Mouse (Mus musculus): ENCODE data around the gene Adamtsl4. TPM values are rescaled to one million over a fixed set of nuclear protein-coding genes. Genes with fewer than 3 reads are reported as not detected.
"Not testable (repeated sequence)": the region's sequence is repeated elsewhere in the genome, so short reads cannot be mapped to it uniquely, and the experiment has no call there.

Gene Adamtsl4
- polyA plus RNA-seq, 1 experiment from 2014 or later = 6.3 TPM

GRCm38 (mm10) chr3:95672861-95673706 is 14.6 kb downstream of the Adamtsl4 start:
- Histone ChIP-seq H3K9me3 (replicated peaks) (no peaks in the 10 kb centered on the region), H3K36me3 (peaks cover 18% of the 10 kb centered on the region), H3K4me1 (peaks cover 67% of the 10 kb centered on the region), H3K9ac (no peak overlapping the region), H3K27me3 (no peaks in the 10 kb centered on the region), H3K4me2 (peak overlapping the region; percentile 40), H3K4me3 (replicated peaks) (no peak overlapping the region), H3K27ac (peak overlapping the region; percentile 97)
- no peak for ATAC-seq (replicated peaks; ENCODE audit: low FRiP score)
- 35% methylated on average over 10 of the region's 10 CpGs for WGBS

- H3K4me3 ChIP-seq (replicated peaks) = no peak overlapping the region
- ATAC-seq (replicated peaks; ENCODE audit: low FRiP score) = no peak
- H3K4me1 ChIP-seq = peaks cover 69% of the 10 kb centered on the region
- H3K9me3 ChIP-seq (replicated peaks) = no peaks in the 10 kb centered on the region
- WGBS = 24% methylated on average over 3 of the region's 3 CpGs
- H3K4me2 ChIP-seq = no peak overlapping the region
- no peaks in the 10 kb centered on the region for H3K27me3 ChIP-seq
- H3K27ac ChIP-seq = peak overlapping the region; percentile 97
- H3K9ac ChIP-seq = no peak overlapping the region
- H3K36me3 ChIP-seq = peaks cover 18% of the 10 kb centered on the region
These were observed 15.3 kb downstream of the Adamtsl4 start for GRCm38 (mm10) chr3:95672461-95672860.

GRCm38 (mm10) chr3:95671201-95671600 is 16.5 kb downstream of the Adamtsl4 start:
- no peak for ATAC-seq (replicated peaks; ENCODE audit: low FRiP score)
- no peak overlapping the region for H3K27ac ChIP-seq
- 78% methylated on average over 5 of the region's 5 CpGs for WGBS
- no peak overlapping the region for H3K4me3 ChIP-seq (replicated peaks)
- no peak overlapping the region for H3K9ac ChIP-seq
- H3K36me3 ChIP-seq = peaks cover 14% of the 10 kb centered on the region
- H3K9me3 ChIP-seq (replicated peaks) = no peaks in the 10 kb centered on the region
- H3K4me2 ChIP-seq = no peak overlapping the region
- H3K27me3 ChIP-seq = no peaks in the 10 kb centered on the region
- peaks cover 73% of the 10 kb centered on the region for H3K4me1 ChIP-seq

DNA sequence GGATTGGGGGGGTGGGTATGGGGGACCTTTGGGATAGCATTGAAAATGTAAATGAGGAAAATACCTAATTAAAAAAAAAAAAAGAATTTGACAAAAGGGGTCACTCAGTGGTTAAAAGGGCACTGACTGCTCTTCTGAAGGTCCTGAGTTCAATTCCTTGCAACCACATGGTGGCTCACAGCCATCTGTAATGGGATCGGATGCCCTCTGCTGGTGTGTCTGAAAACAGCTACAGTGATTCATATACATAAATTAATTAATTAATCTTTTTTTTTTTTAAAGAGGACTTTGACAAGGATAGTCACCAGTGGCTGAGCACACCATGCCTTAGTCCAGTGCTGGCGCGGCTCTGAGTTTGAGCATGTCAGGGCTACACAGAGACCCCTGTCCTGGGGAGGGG is 17.3 kb downstream of the Adamtsl4 start:
- Histone ChIP-seq H3K36me3 (peaks cover 14% of the 10 kb centered on the region), H3K4me1 (peaks cover 73% of the 10 kb centered on the region)
- H3K9me3 ChIP-seq (replicated peaks); ATAC-seq (replicated peaks; ENCODE audit: low FRiP score); H3K27me3 ChIP-seq; H3K9ac ChIP-seq; H3K27ac ChIP-seq; H3K4me2 ChIP-seq; H3K4me3 ChIP-seq (replicated peaks): not testable (repeated sequence)
- WGBS = 94% methylated on average over 3 of the region's 3 CpGs

GRCm38 (mm10) chr3:95669309-95669665 is 18.4 kb downstream of the Adamtsl4 start:
- H3K27ac ChIP-seq = peak overlapping the region; percentile 90; the same call in 1 of the 2 replicates
- no peak for ATAC-seq (replicated peaks; ENCODE audit: low FRiP score)
- no peak overlapping the region for H3K4me3 ChIP-seq (replicated peaks)
- 82% methylated on average over 3 of the region's 3 CpGs for WGBS
- peaks cover 25% of the 10 kb centered on the region for H3K36me3 ChIP-seq
- no peak overlapping the region for H3K4me2 ChIP-seq
- H3K9me3 ChIP-seq (replicated peaks) = no peaks in the 10 kb centered on the region
- H3K9ac ChIP-seq = no peak overlapping the region
- H3K27me3 ChIP-seq = no peaks in the 10 kb centered on the region
- peaks cover 73% of the 10 kb centered on the region for H3K4me1 ChIP-seq

DNA sequence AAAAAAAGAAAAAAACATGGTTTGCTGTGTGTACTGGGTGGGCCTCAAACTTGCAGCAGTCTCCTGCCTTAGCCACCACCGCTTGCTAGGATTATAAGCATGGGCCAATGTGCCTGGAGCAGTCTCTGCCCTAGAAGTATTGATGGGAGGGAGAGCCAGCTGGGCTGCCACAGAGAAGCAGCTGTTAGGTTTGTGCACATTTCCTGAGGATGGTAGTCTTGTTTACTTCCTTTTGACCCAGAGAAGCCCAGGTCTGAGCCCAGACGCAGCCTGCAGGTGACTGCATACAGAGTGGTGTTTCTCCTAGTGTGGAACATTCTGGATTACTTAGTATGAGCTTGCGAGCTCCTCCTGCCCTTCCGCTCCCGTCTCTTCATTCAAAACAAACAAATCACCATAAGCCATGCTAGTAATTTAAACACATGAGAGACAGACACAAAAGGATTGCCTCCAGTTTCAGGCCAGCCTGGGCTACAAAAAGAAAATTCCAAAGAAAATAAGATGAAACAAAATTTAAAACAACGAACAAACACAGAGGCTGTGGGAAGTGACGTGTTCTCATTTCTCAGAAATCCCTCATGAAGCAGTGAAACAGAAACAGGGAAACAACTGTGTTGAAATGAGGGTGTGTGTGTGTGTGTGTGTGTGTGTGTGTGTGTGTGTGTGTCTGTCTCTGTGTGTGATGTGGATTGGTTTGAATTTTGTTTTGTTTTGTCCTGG is 19.0 kb downstream of the Adamtsl4 start:
- no peaks in the 10 kb centered on the region for H3K27me3 ChIP-seq
- no peak overlapping the region for H3K4me3 ChIP-seq (replicated peaks)
- H3K4me1 ChIP-seq = peaks cover 73% of the 10 kb centered on the region
- no peak for ATAC-seq (replicated peaks; ENCODE audit: low FRiP score)
- peaks cover 30% of the 10 kb centered on the region for H3K36me3 ChIP-seq
- 84% methylated on average over 7 of the region's 7 CpGs for WGBS
- no peaks in the 10 kb centered on the region for H3K9me3 ChIP-seq (replicated peaks)
- H3K9ac ChIP-seq = no peak overlapping the region
- H3K27ac ChIP-seq = peak overlapping the region; percentile 90
- 0 out of 2 replicates have a peak overlapping the region, but pooled peaks have one; percentile 27 for H3K4me2 ChIP-seq

- no peak overlapping the region for H3K4me3 ChIP-seq (replicated peaks)
- H3K9me3 ChIP-seq (replicated peaks) = no peaks in the 10 kb centered on the region
- peak overlapping the region; percentile 90 for H3K27ac ChIP-seq
- H3K27me3 ChIP-seq = no peaks in the 10 kb centered on the region
- WGBS = 24% methylated on average over 7 of the region's 7 CpGs
- H3K4me1 ChIP-seq = peaks cover 73% of the 10 kb centered on the region
- H3K4me2 ChIP-seq = peak overlapping the region; percentile 27
- H3K9ac ChIP-seq = peak overlapping the region; percentile 32; the same call in 1 of the 2 replicates
- ATAC-seq (replicated peaks; ENCODE audit: low FRiP score) = 0 out of 2 replicates have a peak, but pooled peaks have one; percentile 38
- peaks cover 37% of the 10 kb centered on the region for H3K36me3 ChIP-seq
These were observed 19.7 kb downstream of the Adamtsl4 start for GRCm38 (mm10) chr3:95668026-95668425.

GRCm38 (mm10) chr3:95667521-95667920 is 20.2 kb downstream of the Adamtsl4 start:
- WGBS = 48% methylated on average over 4 of the region's 4 CpGs
- Histone ChIP-seq H3K4me1 (peaks cover 73% of the 10 kb centered on the region), H3K9me3 (replicated peaks) (no peaks in the 10 kb centered on the region), H3K4me2 (peak overlapping the region; percentile 27), H3K27ac (peak overlapping the region; percentile 90), H3K27me3 (no peaks in the 10 kb centered on the region), H3K36me3 (peaks cover 42% of the 10 kb centered on the region), H3K9ac (peak overlapping the region; percentile 32; the same call in 1 of the 2 replicates), H3K4me3 (replicated peaks) (no peak overlapping the region)
- no peak for ATAC-seq (replicated peaks; ENCODE audit: low FRiP score)

DNA sequence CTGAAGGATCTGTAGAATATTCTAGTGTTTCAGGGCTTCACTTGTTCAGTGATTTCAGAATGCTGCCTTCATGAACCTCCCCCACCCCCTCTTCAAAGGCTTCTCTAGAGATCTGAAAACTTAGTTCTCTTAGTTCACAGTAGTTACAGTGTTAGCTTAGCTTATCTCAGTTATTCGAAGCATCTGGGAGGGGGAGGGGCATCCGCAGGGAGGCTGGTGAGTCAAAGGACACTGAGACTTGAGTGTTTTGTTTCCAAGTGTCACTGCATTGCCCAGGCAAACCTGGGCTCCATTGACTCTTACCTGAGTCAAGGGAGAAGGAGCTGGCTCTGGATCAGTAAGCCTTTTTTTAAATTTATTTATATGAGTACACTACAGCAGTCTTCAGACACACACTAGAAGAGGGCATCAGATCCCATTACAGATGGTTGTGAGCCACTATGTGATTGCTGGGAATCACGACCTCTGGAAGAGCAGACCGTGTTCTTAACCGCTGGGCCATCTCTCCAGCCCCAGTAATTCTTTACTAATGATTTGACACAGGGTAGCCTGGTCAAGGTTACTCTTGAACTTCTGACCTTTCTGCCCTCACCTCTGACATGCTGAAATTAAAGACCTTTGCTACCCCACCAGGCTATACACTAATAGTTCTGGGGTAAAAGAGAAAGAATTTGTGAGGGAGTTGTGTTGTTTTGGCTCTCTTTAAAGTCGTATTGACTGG is 21.4 kb downstream of the Adamtsl4 start:
- WGBS = 42% methylated on average over 6 of the region's 6 CpGs
- Histone ChIP-seq H3K9ac (no peak overlapping the region), H3K27ac (peak overlapping the region; percentile 90), H3K27me3 (no peaks in the 10 kb centered on the region), H3K36me3 (peaks cover 53% of the 10 kb centered on the region), H3K4me1 (peaks cover 73% of the 10 kb centered on the region), H3K4me2 (no peak overlapping the region), H3K4me3 (replicated peaks) (no peak overlapping the region), H3K9me3 (replicated peaks) (no peaks in the 10 kb centered on the region)
- 0 out of 2 replicates have a peak, but pooled peaks have one; percentile 41 for ATAC-seq (replicated peaks; ENCODE audit: low FRiP score)

- no peak for ATAC-seq (replicated peaks; ENCODE audit: low FRiP score)
These were observed 22.8 kb downstream of the Adamtsl4 start for GRCm38 (mm10) chr3:95664940-95665352.

GRCm38 (mm10) chr3:95663969-95664608 is 23.6 kb downstream of the Adamtsl4 start:
- H3K27me3 ChIP-seq = no peaks in the 10 kb centered on the region
- WGBS = 91% methylated on average over 3 of the region's 3 CpGs
- no peak overlapping the region for H3K4me3 ChIP-seq (replicated peaks)
- H3K36me3 ChIP-seq = peaks cover 56% of the 10 kb centered on the region
- no peak overlapping the region for H3K4me2 ChIP-seq
- peaks cover 85% of the 10 kb centered on the region for H3K4me1 ChIP-seq
- 0 out of 2 replicates have a peak overlapping the region, but pooled peaks have one; percentile 90 for H3K27ac ChIP-seq
- no peak overlapping the region for H3K9ac ChIP-seq
- H3K9me3 ChIP-seq (replicated peaks) = no peaks in the 10 kb centered on the region
- ATAC-seq (replicated peaks; ENCODE audit: low FRiP score) = no peak

More at GRCm38 (mm10) chr3:95664940-95665352, 22.8 kb downstream of the Adamtsl4 start:
- H3K27me3 ChIP-seq = no peaks in the 10 kb centered on the region
- no peak overlapping the region for H3K9ac ChIP-seq
- H3K4me3 ChIP-seq (replicated peaks) = no peak overlapping the region
- H3K9me3 ChIP-seq (replicated peaks) = no peaks in the 10 kb centered on the region
- peak overlapping the region; percentile 90 for H3K27ac ChIP-seq
- H3K4me2 ChIP-seq = no peak overlapping the region
- WGBS = 90% methylated on average over 4 of the region's 4 CpGs
- peaks cover 64% of the 10 kb centered on the region for H3K36me3 ChIP-seq
- peaks cover 85% of the 10 kb centered on the region for H3K4me1 ChIP-seq
